Mouse (Mus musculus): ENCODE data around the gene Tdrd9. TPM values are rescaled to one million over a fixed set of nuclear protein-coding genes. Genes with fewer than 3 reads are reported as not detected.

Tdrd9 gene
- polyA plus RNA-seq, 1 experiment from 2014 or later: 0.17 TPM

DNA sequence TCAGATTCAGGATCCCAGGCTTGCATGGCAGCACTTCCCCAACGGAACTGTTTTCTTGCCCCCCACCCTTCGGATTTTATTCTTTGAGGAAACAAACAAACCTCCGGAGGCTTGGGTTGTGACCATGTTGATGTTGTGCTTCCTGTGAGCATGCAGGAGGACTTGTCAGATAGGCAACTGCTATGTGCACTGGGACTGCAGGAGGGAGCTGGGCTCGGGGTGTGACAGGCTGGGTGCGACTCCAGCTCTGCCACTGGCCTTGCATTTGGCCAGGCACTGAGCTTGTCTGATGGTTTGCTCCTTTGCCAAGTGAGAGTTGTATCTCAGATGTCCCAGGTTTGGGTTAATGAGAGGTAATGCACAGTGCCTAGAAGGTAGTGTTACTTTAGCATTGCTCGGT lies 6.9 kb downstream of the Tdrd9 start:
- Histone ChIP-seq H3K9ac (replicated peaks; ENCODE audit: low read depth, low read length) (no peak overlapping the region), H3K4me3 (ENCODE audit: low read depth, low read length) (no peak overlapping the region), H3K9me3 (ENCODE audit: control insufficient read depth, low read length) (no peaks in the 10 kb centered on the region), H3K27ac (ENCODE audit: low read depth, low read length) (no peak overlapping the region), H3K27me3 (ENCODE audit: control insufficient read depth, insufficient read depth, low read length) (no peaks in the 10 kb centered on the region), H3K4me1 (ENCODE audit: control insufficient read depth, insufficient read depth, low read length) (no peaks in the 10 kb centered on the region), H3K36me3 (ENCODE audit: control insufficient read depth, insufficient read depth, low read length) (no peaks in the 10 kb centered on the region), H3K4me2 (ENCODE audit: low read depth, low read length) (no peak overlapping the region)
- whole genome bisulfite sequencing: 81% methylated on average over 6 of the region's 6 CpGs
- ATAC-seq (ENCODE audit: low read depth): no peak

DNA sequence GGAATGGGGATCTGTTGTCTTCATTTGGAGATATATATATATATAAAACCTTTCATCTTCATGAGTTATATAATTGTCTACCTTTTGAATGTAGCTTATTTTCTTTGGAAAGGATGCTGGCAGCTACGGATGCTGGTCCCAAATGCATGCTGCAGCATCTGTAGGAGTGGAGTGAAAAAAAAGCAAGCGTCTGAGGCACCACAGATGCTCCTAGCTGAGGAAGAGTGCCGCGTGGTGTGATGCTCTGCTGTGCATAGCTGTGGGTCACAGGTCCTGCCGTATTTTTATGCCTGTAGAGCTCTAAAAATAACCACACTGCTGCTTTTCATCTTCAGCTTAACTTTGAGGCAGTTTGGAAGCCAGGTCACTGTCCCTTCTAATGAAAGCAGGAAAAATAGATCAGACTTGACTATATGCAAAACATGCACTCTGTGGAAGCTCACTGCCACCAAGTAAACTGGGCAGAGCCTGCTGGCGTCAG lies 9.6 kb downstream of the Tdrd9 start, which contains the start of gene Rd3l:
Rd3l (minus strand) TSS at position 431 of the 481 bp plus-strand sequence.
- H3K4me3 ChIP-seq (ENCODE audit: low read depth, low read length): no peak within 1 kb of the TSS
- no peak within 1 kb of the TSS for H3K27ac ChIP-seq (ENCODE audit: low read depth, low read length)
- 83% methylated on average over 6 of the region's 6 CpGs for WGBS
- no peaks in the 10 kb centered on the region for H3K4me1 ChIP-seq (ENCODE audit: control insufficient read depth, insufficient read depth, low read length)
- no peak for ATAC-seq (ENCODE audit: low read depth)
- H3K9ac ChIP-seq (replicated peaks; ENCODE audit: low read depth, low read length): no peak within 1 kb of the TSS
- no peaks in the 10 kb centered on the region for H3K27me3 ChIP-seq (ENCODE audit: control insufficient read depth, insufficient read depth, low read length)
- no peaks in the 10 kb centered on the region for H3K36me3 ChIP-seq (ENCODE audit: control insufficient read depth, insufficient read depth, low read length)
- H3K4me2 ChIP-seq (ENCODE audit: low read depth, low read length): no peak within 1 kb of the TSS
- H3K9me3 ChIP-seq (ENCODE audit: control insufficient read depth, low read length): no peaks in the 10 kb centered on the region

- WGBS: 74% methylated on average over 8 of the region's 8 CpGs
- Histone ChIP-seq H3K27me3 (ENCODE audit: control insufficient read depth, insufficient read depth, low read length) (no peaks in the 10 kb centered on the region), H3K27ac (ENCODE audit: low read depth, low read length) (no peak overlapping the region), H3K9me3 (ENCODE audit: control insufficient read depth, low read length) (no peaks in the 10 kb centered on the region), H3K4me1 (ENCODE audit: control insufficient read depth, insufficient read depth, low read length) (no peaks in the 10 kb centered on the region), H3K4me2 (ENCODE audit: low read depth, low read length) (no peak overlapping the region), H3K36me3 (ENCODE audit: control insufficient read depth, insufficient read depth, low read length) (no peaks in the 10 kb centered on the region), H3K4me3 (ENCODE audit: low read depth, low read length) (no peak overlapping the region), H3K9ac (replicated peaks; ENCODE audit: low read depth, low read length) (no peak overlapping the region)
- ATAC-seq (ENCODE audit: low read depth): no peak
Observed at GRCm38 (mm10) chr12:111981831-111982230, 10.5 kb downstream of the Tdrd9 start.

GRCm38 (mm10) chr12:111983165-111983564 lies 11.8 kb downstream of the Tdrd9 start:
- H3K27me3 ChIP-seq (ENCODE audit: control insufficient read depth, insufficient read depth, low read length): no peaks in the 10 kb centered on the region
- H3K4me2 ChIP-seq (ENCODE audit: low read depth, low read length): no peak overlapping the region
- no peaks in the 10 kb centered on the region for H3K36me3 ChIP-seq (ENCODE audit: control insufficient read depth, insufficient read depth, low read length)
- no peaks in the 10 kb centered on the region for H3K9me3 ChIP-seq (ENCODE audit: control insufficient read depth, low read length)
- ATAC-seq (ENCODE audit: low read depth): no peak
- no peak overlapping the region for H3K9ac ChIP-seq (replicated peaks; ENCODE audit: low read depth, low read length)
- no peak overlapping the region for H3K4me3 ChIP-seq (ENCODE audit: low read depth, low read length)
- no peaks in the 10 kb centered on the region for H3K4me1 ChIP-seq (ENCODE audit: control insufficient read depth, insufficient read depth, low read length)
- 83% methylated on average over 2 of the region's 2 CpGs for WGBS
- no peak overlapping the region for H3K27ac ChIP-seq (ENCODE audit: low read depth, low read length)

- Histone ChIP-seq H3K4me1 (ENCODE audit: control insufficient read depth, insufficient read depth, low read length) (no peaks in the 10 kb centered on the region), H3K4me3 (ENCODE audit: low read depth, low read length) (no peak overlapping the region), H3K36me3 (ENCODE audit: control insufficient read depth, insufficient read depth, low read length) (no peaks in the 10 kb centered on the region), H3K4me2 (ENCODE audit: low read depth, low read length) (no peak overlapping the region), H3K9ac (replicated peaks; ENCODE audit: low read depth, low read length) (no peak overlapping the region), H3K9me3 (ENCODE audit: control insufficient read depth, low read length) (no peaks in the 10 kb centered on the region), H3K27me3 (ENCODE audit: control insufficient read depth, insufficient read depth, low read length) (no peaks in the 10 kb centered on the region), H3K27ac (ENCODE audit: low read depth, low read length) (no peak overlapping the region)
- no peak for ATAC-seq (ENCODE audit: low read depth)
- WGBS: 61% methylated on average over 9 of the region's 9 CpGs
Observed at GRCm38 (mm10) chr12:111986756-111987155, 15.4 kb downstream of the Tdrd9 start.

DNA sequence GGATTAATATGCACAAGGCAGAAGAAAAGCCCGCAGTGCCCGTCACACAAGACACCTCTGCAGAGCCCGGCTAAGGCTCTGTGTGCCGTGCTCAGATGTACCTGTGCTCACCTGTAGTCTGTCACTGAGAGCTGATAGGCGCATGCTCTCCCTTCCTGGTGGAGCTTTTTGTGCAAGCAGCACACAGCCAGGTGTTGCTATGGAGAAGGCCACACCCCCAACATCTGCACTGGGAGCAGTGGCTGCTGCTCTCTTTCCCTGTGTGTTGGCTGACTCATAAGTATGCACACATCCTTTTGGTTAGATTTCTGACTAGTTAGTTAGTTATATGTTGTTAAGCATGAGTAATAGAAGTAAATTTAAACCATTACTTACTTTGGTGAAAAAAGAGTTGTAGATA lies 21.3 kb downstream of the Tdrd9 start:
- Histone ChIP-seq H3K4me1 (ENCODE audit: control insufficient read depth, insufficient read depth, low read length) (no peaks in the 10 kb centered on the region), H3K27me3 (ENCODE audit: control insufficient read depth, insufficient read depth, low read length) (no peaks in the 10 kb centered on the region), H3K27ac (ENCODE audit: low read depth, low read length) (no peak overlapping the region), H3K4me2 (ENCODE audit: low read depth, low read length) (no peak overlapping the region), H3K36me3 (ENCODE audit: control insufficient read depth, insufficient read depth, low read length) (no peaks in the 10 kb centered on the region), H3K9me3 (ENCODE audit: control insufficient read depth, low read length) (no peaks in the 10 kb centered on the region), H3K9ac (replicated peaks; ENCODE audit: low read depth, low read length) (no peak overlapping the region), H3K4me3 (ENCODE audit: low read depth, low read length) (no peak overlapping the region)
- no peak for ATAC-seq (ENCODE audit: low read depth)
- WGBS: 89% methylated on average over 5 of the region's 5 CpGs

DNA sequence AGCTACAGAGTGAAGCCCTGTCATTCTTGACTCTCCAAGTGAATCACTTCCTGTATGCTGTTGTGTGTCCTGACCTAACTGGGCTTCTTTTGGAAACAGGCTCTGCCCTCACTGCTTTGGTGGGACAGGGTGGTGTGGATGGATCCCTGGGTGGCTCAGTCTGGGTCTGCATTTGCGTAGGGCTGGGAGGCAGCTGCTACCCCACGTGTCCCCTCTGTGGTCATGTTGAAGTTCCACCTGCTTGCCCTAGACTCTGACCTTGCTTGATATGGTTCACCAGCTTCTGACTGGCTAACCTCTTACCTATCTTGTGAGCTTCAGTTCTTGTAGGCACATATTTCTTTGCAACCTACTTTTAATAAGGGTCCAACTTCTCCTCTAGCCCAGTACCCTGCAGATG lies 23.8 kb downstream of the Tdrd9 start:
- no peaks in the 10 kb centered on the region for H3K9me3 ChIP-seq (ENCODE audit: control insufficient read depth, low read length)
- no peaks in the 10 kb centered on the region for H3K4me1 ChIP-seq (ENCODE audit: control insufficient read depth, insufficient read depth, low read length)
- no peak for ATAC-seq (ENCODE audit: low read depth)
- H3K27me3 ChIP-seq (ENCODE audit: control insufficient read depth, insufficient read depth, low read length): no peaks in the 10 kb centered on the region
- no peak overlapping the region for H3K9ac ChIP-seq (replicated peaks; ENCODE audit: low read depth, low read length)
- no peak overlapping the region for H3K4me2 ChIP-seq (ENCODE audit: low read depth, low read length)
- H3K4me3 ChIP-seq (ENCODE audit: low read depth, low read length): no peak overlapping the region
- no peak overlapping the region for H3K27ac ChIP-seq (ENCODE audit: low read depth, low read length)
- no peaks in the 10 kb centered on the region for H3K36me3 ChIP-seq (ENCODE audit: control insufficient read depth, insufficient read depth, low read length)
- WGBS: 85% methylated on average over 2 of the region's 2 CpGs

GRCm38 (mm10) chr12:111999735-112000134 lies 28.4 kb downstream of the Tdrd9 start:
- Histone ChIP-seq H3K9me3 (ENCODE audit: control insufficient read depth, low read length) (no peaks in the 10 kb centered on the region), H3K9ac (replicated peaks; ENCODE audit: low read depth, low read length) (no peak overlapping the region), H3K27me3 (ENCODE audit: control insufficient read depth, insufficient read depth, low read length) (no peaks in the 10 kb centered on the region), H3K4me2 (ENCODE audit: low read depth, low read length) (no peak overlapping the region), H3K4me1 (ENCODE audit: control insufficient read depth, insufficient read depth, low read length) (no peaks in the 10 kb centered on the region), H3K27ac (ENCODE audit: low read depth, low read length) (no peak overlapping the region), H3K4me3 (ENCODE audit: low read depth, low read length) (no peak overlapping the region), H3K36me3 (ENCODE audit: control insufficient read depth, insufficient read depth, low read length) (no peaks in the 10 kb centered on the region)
- 95% methylated on average over 7 of the region's 7 CpGs for WGBS
- ATAC-seq (ENCODE audit: low read depth): no peak

GRCm38 (mm10) chr12:112001223-112001622 lies 29.9 kb downstream of the Tdrd9 start:
- no peak overlapping the region for H3K27ac ChIP-seq (ENCODE audit: low read depth, low read length)
- no peaks in the 10 kb centered on the region for H3K9me3 ChIP-seq (ENCODE audit: control insufficient read depth, low read length)
- H3K4me3 ChIP-seq (ENCODE audit: low read depth, low read length): no peak overlapping the region
- no peaks in the 10 kb centered on the region for H3K4me1 ChIP-seq (ENCODE audit: control insufficient read depth, insufficient read depth, low read length)
- no peak overlapping the region for H3K4me2 ChIP-seq (ENCODE audit: low read depth, low read length)
- H3K9ac ChIP-seq (replicated peaks; ENCODE audit: low read depth, low read length): no peak overlapping the region
- 24% methylated on average over 8 of the region's 8 CpGs for WGBS
- H3K36me3 ChIP-seq (ENCODE audit: control insufficient read depth, insufficient read depth, low read length): no peaks in the 10 kb centered on the region
- no peaks in the 10 kb centered on the region for H3K27me3 ChIP-seq (ENCODE audit: control insufficient read depth, insufficient read depth, low read length)
- ATAC-seq (ENCODE audit: low read depth): no peak
